Mouse (Mus musculus) G1E (cell line): ENCODE measurements around the gene Il23a. TPM values are rescaled to one million over a fixed set of nuclear protein-coding genes. Genes with fewer than 3 reads are reported as not detected.

Experiments used
- ATAC-seq: 2 replicates; pipeline ENCODE4 v1.8.0; 2016; ENCODE audit warnings: mild to moderate bottlenecking; ENCODE audit not compliant: insufficient number of reproducible peaks, poor library complexity, low FRiP score, severe bottlenecking; ENCODE audit errors: extremely low read depth
- DNase-seq: peaks from one replicate; pipeline ENCODE4 v3.0.0; 2012; ENCODE audit warnings: low spot score
- H3K27me3 ChIP-seq: 2 replicates; pipeline ENCODE4 v1.6.1; 2012; ENCODE audit warnings: mild to moderate bottlenecking, low read length, inconsistent platforms; ENCODE audit not compliant: insufficient read depth
- H3K36me3 ChIP-seq: replicated peaks from 2 replicates; pipeline ENCODE3; 2012; ENCODE audit warnings: mild to moderate bottlenecking, inconsistent platforms
- H3K4me1 ChIP-seq: 2 replicates; pipeline ENCODE4 v1.6.1; 2012; ENCODE audit warnings: low read depth, low read length, inconsistent platforms, mixed read lengths; ENCODE audit not compliant: insufficient read depth
- H3K4me3 ChIP-seq: 2 replicates; pipeline ENCODE4 v1.5.1; 2012; ENCODE audit warnings: low read depth, mild to moderate bottlenecking, inconsistent platforms, low read length, moderate library complexity, mixed read lengths
- H3K9me3 ChIP-seq: replicated peaks from 2 replicates; pipeline ENCODE4 v1.6.1; 2012; ENCODE audit warnings: inconsistent platforms
- CTCF ChIP-seq: IDR thresholded peaks from 2 replicates; pipeline ENCODE4 v1.5.1; 2012; ENCODE audit warnings: low read depth, low read length, inconsistent platforms, mixed read lengths
- GATA1 ChIP-seq: IDR thresholded peaks from 2 replicates; pipeline ENCODE4 v1.6.1; 2012; ENCODE audit warnings: borderline replicate concordance, low read length, inconsistent platforms, mixed read lengths
- GATA2 ChIP-seq: IDR thresholded peaks from 2 replicates; pipeline ENCODE4 v1.6.1; 2012; ENCODE audit warnings: low read depth, low read length, inconsistent platforms, borderline replicate concordance
- POLR2AphosphoS5 ChIP-seq: IDR thresholded peaks from 2 replicates; pipeline ENCODE4 v1.6.1; 2012; ENCODE audit warnings: low read depth, low read length, inconsistent platforms; ENCODE audit not compliant: insufficient replicate concordance
- TAL1 ChIP-seq: conservative IDR thresholded peaks from 2 replicates; pipeline ENCODE4 v1.6.1; 2012; ENCODE audit warnings: low read depth, low read length, inconsistent platforms, mixed read lengths
- polyA plus RNA-seq: library from polyadenylated mRNA; stranded (reverse); fragments of >175 nt; gene quantifications from 2 replicates; pipeline ENCODE4 v1.2.3, GENCODE M21; 2012
- total RNA-seq, 2 experiments: library from RNA; stranded (forward) in 1 of 2; stranded (reverse) in 1 of 2; fragments of 200-1000 nt in 1 of 2; fragments of >200 nt in 1 of 2; fragmentation: Nextera tagmentation in 1 of 2; gene quantifications; 2 replicates each; pipeline ENCODE4 v1.2.3; 2014 to 2017

Il23a gene
- total and polyA plus RNA-seq, 3 experiments: 0.03 to 0.16 TPM; not detected in 1

DNA sequence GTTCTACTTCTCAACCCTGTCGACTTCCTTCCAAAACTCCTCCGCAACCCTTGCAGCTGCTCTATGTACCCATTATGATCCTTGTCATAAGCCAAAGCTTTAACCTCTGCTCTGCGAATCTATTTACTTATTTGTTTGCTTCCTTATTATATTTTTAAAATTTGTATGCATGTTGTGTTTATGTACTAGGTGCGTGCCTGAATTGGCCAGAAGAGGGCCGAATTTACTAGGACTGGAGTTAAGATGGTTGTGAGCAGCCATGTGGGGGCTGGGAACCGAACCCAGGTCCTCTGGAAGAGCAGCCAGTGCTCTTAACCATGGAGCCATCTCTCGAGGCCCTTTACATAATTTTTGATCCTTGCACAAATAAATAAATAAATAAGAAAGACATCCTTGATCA is 27.7 kb downstream of the Il23a start:
- TF ChIP-seq CTCF (no peak), POLR2AphosphoS5 (no peak), GATA1 (no peak), TAL1 (no peak), GATA2 (no peak)
- DNase-seq (no peak), ATAC-seq (no peak)
- peak overlapping the region; percentile 78 for H3K4me3 ChIP-seq
- no peaks in the 10 kb centered on the region for H3K27me3 ChIP-seq
- H3K9me3 ChIP-seq: no peaks in the 10 kb centered on the region
- H3K36me3 ChIP-seq: peaks cover 9% of the 10 kb centered on the region
- peaks cover 25% of the 10 kb centered on the region for H3K4me1 ChIP-seq

DNA sequence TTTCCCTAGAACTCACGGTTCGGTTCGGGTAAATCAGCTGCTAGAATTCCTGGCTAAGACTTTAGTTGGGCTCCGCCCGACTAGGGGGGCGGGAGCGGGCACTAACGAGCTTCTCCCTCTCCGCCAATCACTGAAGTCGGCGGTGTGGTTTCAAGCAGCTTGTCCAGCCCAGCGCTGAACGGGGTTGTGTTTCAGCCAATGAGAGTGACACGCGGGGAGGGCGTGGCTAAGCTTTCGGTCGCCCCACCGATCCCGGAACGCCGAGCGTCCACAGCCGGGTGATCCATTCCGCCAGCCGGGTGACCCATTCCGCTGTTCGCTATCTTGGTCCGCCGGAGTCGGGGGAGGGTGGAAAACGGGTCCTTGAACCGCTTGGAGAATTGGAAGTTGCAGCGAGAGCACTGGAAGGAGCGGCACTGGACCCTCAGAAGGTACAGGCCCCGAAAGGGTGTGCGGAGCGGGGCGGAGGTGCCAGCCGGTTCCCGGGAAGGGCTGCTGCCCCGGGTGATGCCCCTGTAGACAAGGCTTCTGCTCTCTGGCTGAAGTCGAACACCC is 28.2 kb downstream of the Il23a start, which contains the start of gene Stat2:
Gene Stat2 (plus strand): TSS at position 273 of the 555 bp plus-strand sequence.
- DNase-seq: peak; percentile 98
- Histone ChIP-seq H3K4me1 (peaks cover 25% of the 10 kb centered on the region), H3K36me3 (peaks cover 9% of the 10 kb centered on the region), H3K9me3 (no peaks in the 10 kb centered on the region), H3K27me3 (no peaks in the 10 kb centered on the region), H3K4me3 (peak within 1 kb of the TSS; percentile 78)
- peak; percentile 100 for ATAC-seq
- TF ChIP-seq TAL1 (no peak), CTCF (no peak), GATA1 (no peak), GATA2 (no peak), POLR2AphosphoS5 (no peak)

DNA sequence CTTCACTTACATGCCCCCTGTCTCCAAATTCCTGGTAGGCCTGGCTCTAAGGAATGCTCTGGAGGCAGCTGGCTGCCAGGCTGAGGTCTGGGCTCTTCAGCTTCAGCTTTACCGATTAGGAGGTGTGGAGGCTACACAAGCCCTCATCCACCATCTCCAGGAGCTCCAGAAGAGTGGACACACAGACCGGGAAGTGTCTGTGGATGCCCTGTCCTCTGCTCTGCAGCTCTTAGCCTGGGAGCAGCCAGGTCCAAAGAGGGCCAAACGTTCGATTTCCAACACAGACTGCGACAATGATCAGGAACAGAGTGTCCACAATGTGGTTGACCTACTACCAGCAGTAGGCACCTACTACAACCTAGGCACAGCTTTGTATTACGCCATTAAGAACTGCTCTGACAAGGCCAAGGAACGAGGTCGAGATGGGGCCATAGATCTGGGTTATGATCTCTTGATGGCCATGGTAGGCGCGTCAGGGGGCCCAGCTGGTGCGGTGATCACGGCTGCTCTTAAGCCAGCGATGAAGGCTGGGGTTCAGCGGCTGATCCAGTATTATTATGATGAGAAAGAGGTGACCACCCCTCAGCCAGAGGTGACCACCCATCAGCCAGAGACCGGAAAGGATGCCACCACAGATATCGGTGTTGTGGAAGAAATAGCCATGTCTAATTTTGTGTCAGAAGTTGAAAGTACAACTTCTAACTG is 29.2 kb downstream of the Il23a start:
- Histone ChIP-seq H3K36me3 (peaks cover 4% of the 10 kb centered on the region), H3K9me3 (no peaks in the 10 kb centered on the region), H3K27me3 (no peaks in the 10 kb centered on the region), H3K4me1 (peaks cover 21% of the 10 kb centered on the region), H3K4me3 (peak overlapping the region; percentile 11; the same call in 1 of the 2 replicates)
- no peak for DNase-seq
- TF ChIP-seq CTCF (no peak), POLR2AphosphoS5 (no peak), TAL1 (no peak), GATA2 (no peak), GATA1 (no peak)
- no peak for ATAC-seq

DNA sequence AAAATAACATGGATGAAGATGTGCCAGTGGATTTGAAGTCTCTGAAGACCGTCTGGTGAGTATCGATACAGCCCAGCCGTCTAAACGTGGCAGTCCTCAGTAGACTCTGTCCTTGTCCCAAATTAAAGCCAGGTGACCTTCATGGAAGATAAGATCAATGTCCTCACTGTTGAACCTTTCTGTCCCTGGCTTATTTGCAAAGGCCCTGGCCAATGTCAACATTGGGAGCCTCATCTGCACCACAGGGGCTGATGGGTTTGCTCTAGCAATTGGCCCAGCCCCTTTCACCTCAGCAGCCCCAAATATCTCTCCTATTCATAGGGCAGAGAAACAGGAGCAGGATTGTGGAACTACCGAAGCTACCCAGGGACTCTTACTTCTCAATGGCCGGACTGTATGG is 30.2 kb downstream of the Il23a start, which contains the start of gene Apof:
Gene Apof (plus strand): TSS at position 301 of the 400 bp plus-strand sequence.
- Histone ChIP-seq H3K27me3 (peaks cover 3% of the 10 kb centered on the region), H3K4me1 (peaks cover 25% of the 10 kb centered on the region), H3K4me3 (peak within 1 kb of the TSS; percentile 11; the same call in 1 of the 2 replicates), H3K9me3 (no peaks in the 10 kb centered on the region), H3K36me3 (peaks cover 4% of the 10 kb centered on the region)
- no peak for TF ChIP-seq CTCF
- no peak for TF ChIP-seq TAL1
- no peak for TF ChIP-seq POLR2AphosphoS5
- no peak for TF ChIP-seq GATA2
- no peak for TF ChIP-seq GATA1
- ATAC-seq (no peak), DNase-seq (no peak)

DNA sequence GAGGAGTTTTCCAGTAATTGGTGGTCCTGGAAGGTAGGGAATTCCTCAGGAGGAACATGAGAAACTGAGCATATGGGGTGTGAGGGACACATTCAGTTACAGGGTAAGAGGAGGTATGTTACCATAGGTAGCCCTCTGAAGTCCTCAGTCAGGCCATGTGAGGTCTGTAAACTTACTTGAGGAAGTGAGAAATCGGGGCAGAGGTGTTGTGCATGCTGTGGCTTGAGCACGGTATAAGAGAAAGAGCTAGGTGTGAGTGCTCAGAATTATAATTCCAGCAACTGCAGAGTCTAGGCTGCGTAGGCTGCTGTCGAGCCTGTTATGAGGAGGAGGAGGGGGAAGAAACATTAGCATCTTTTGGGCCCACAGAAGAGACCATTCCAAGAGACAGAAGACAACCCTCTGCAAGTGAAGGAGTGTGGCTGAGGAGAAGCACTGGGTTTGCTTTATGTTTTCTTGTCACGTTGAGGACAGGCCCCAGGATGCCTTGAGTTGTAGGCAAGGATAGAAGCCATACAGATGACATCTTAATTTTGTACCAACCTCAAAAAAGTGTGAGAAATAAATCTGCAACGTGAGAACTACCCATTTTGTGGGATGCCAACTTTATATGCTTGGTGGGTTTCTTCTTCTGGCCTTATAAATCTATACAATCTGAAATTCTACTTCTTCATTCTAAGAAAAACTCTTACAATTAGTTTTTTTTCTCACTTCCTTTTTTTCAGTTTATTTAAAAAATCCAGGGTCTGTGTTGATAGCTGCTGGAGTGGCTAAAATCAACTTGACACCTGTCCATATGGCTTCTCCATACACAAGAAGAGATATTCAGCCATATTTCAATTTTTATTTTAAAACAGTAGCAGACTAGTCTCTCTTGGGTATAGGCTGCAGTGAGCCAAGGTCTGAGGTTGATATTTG is 34.9 kb downstream of the Il23a start:
- Histone ChIP-seq H3K4me1 (peaks cover 9% of the 10 kb centered on the region), H3K4me3 (no peak overlapping the region), H3K27me3 (peaks cover 14% of the 10 kb centered on the region), H3K9me3 (no peaks in the 10 kb centered on the region), H3K36me3 (no peaks in the 10 kb centered on the region)
- TF ChIP-seq GATA1 (no peak), CTCF (no peak), TAL1 (no peak), POLR2AphosphoS5 (no peak)
- ATAC-seq (no peak), DNase-seq (no peak)
